In genomic region chr4:137448641-137449040, GRCm38 (mm10) we compare ENCODE assay signal across 14 mouse cellular contexts. TPM values are rescaled to one million over a fixed set of nuclear protein-coding genes. Genes with fewer than 3 reads are reported as not detected.
DNase-seq lines count a peak whose midpoint lies in the region; ATAC-seq lines count a peak whose summit lies in the region.
"Had no signal": no experiment of that assay in that cellular context is flagged by ENCODE, and none has a peak within 500 bp of the region (broad histone marks: within the 10 kb centered on the region; RNA-seq: fewer than 3 reads in every experiment).

No protein-coding gene starts in this region.

- DNase-seq in heart, postnatal 14 days = no peak
- DNase-seq in midbrain, embryonic 10.5 days (ENCODE audit: low spot score) = no peak
- no peak for DNase-seq in embryonic facial prominence, embryonic 14.5 days (ENCODE audit: low spot score)
- DNase-seq in left cerebral cortex, postnatal 36 days (ENCODE audit: low spot score in 2 of 2) = no peak
- DNase-seq: spleen, adult 18-20 months; thymus, adult 18-20 months had no signal

- no peak overlapping the region for H3K4me3 ChIP-seq in heart, embryonic 16.5 days (ENCODE audit: low read length)
- no peak overlapping the region for H3K4me3 ChIP-seq in midbrain, embryonic 13.5 days (replicated peaks)
- no peak overlapping the region for H3K4me3 ChIP-seq in midbrain, embryonic 10.5 days
- no peak overlapping the region for H3K4me3 ChIP-seq in embryonic facial prominence, embryonic 14.5 days (ENCODE audit: low read depth, low read length)
- no peak overlapping the region for H3K4me3 ChIP-seq in stomach, embryonic 15.5 days (replicated peaks)
- H3K4me3 ChIP-seq: embryonic facial prominence, embryonic 12.5 days; hindbrain, embryonic 10.5 days had no signal

- intact Hi-C loops in heart, postnatal 14 days (cut with DNase I) = loop anchor here (5.0 kb wide), 1 partner anchor 54 kb away; no protein-coding TSS in a partner anchor
- intact Hi-C loops in left cerebral cortex, postnatal 36 days (cut with DNase I) = no loop called here

- H3K4me2 ChIP-seq in heart, embryonic 16.5 days (ENCODE audit: low read depth, low read length) = peak overlapping the region; percentile 39; the same call in 1 of the 2 replicates
- H3K4me2 ChIP-seq in midbrain, embryonic 13.5 days (replicated peaks) = no peak overlapping the region
- H3K4me2 ChIP-seq in embryonic facial prominence, embryonic 14.5 days (ENCODE audit: low read depth, low read length) = no peak overlapping the region
- H3K4me2 ChIP-seq in stomach, embryonic 15.5 days = no peak overlapping the region
- H3K4me2 ChIP-seq: embryonic facial prominence, embryonic 12.5 days had no signal

- 0 out of 2 replicates have a peak, but pooled peaks have one; percentile 30 for ATAC-seq in heart, embryonic 16.5 days (replicated peaks; ENCODE audit: extremely low read depth, insufficient read depth, low FRiP score)
- 0 out of 2 replicates have a peak, but pooled peaks have one; percentile 3 for ATAC-seq in midbrain, embryonic 13.5 days
- peak; percentile 22; the same call in 1 of the 2 replicates for ATAC-seq in embryonic facial prominence, embryonic 14.5 days (ENCODE audit: low read depth)
- 0 out of 2 replicates have a peak, but pooled peaks have one; percentile 13 for ATAC-seq in stomach, embryonic 15.5 days (ENCODE audit: insufficient read depth, low FRiP score, low read depth)

- H3K27me3 ChIP-seq in heart, embryonic 16.5 days (ENCODE audit: control insufficient read depth, insufficient read depth, low read length) = no peaks in the 10 kb centered on the region
- no peaks in the 10 kb centered on the region for H3K27me3 ChIP-seq in midbrain, embryonic 13.5 days
- no peaks in the 10 kb centered on the region for H3K27me3 ChIP-seq in midbrain, embryonic 10.5 days (ENCODE audit: low read depth, poor library complexity, severe bottlenecking)
- no peaks in the 10 kb centered on the region for H3K27me3 ChIP-seq in embryonic facial prominence, embryonic 14.5 days (replicated peaks; ENCODE audit: control insufficient read depth, insufficient read depth, low read length)
- H3K27me3 ChIP-seq in stomach, embryonic 15.5 days (replicated peaks) = no peaks in the 10 kb centered on the region
- H3K27me3 ChIP-seq: embryonic facial prominence, embryonic 12.5 days had no signal

- WGBS in heart, embryonic 16.5 days = 30% methylated on average over 2 of the region's 2 CpGs
- 73% methylated on average over 2 of the region's 2 CpGs for WGBS in midbrain, embryonic 13.5 days
- WGBS in midbrain, embryonic 10.5 days = 69% methylated on average over 2 of the region's 2 CpGs
- 34% methylated on average over 2 of the region's 2 CpGs for WGBS in embryonic facial prominence, embryonic 14.5 days
- WGBS in stomach, embryonic 15.5 days = 20% methylated on average over 2 of the region's 2 CpGs

- H3K36me3 ChIP-seq in heart, embryonic 16.5 days (ENCODE audit: control insufficient read depth, insufficient read depth) = no peaks in the 10 kb centered on the region
- H3K36me3 ChIP-seq in midbrain, embryonic 13.5 days = no peaks in the 10 kb centered on the region
- H3K36me3 ChIP-seq in midbrain, embryonic 10.5 days = no peaks in the 10 kb centered on the region
- H3K36me3 ChIP-seq in embryonic facial prominence, embryonic 14.5 days (ENCODE audit: control insufficient read depth, insufficient read depth, low read length) = no peaks in the 10 kb centered on the region
- no peaks in the 10 kb centered on the region for H3K36me3 ChIP-seq in stomach, embryonic 15.5 days
- H3K36me3 ChIP-seq: embryonic facial prominence, embryonic 12.5 days; hindbrain, embryonic 10.5 days had no signal

- peak overlapping the region; percentile 82 for H3K27ac ChIP-seq in heart, embryonic 16.5 days (ENCODE audit: low read length)
- H3K27ac ChIP-seq in midbrain, embryonic 13.5 days = no peak overlapping the region
- no peak overlapping the region for H3K27ac ChIP-seq in midbrain, embryonic 10.5 days (replicated peaks)
- H3K27ac ChIP-seq in embryonic facial prominence, embryonic 14.5 days (replicated peaks; ENCODE audit: low read depth, low read length) = peak overlapping the region; percentile 19; the same call in 1 of the 2 replicates
- peak overlapping the region; percentile 55 for H3K27ac ChIP-seq in stomach, embryonic 15.5 days
- H3K27ac ChIP-seq: embryonic facial prominence, embryonic 12.5 days; hindbrain, embryonic 10.5 days had no signal

- H3K4me1 ChIP-seq in heart, embryonic 16.5 days (ENCODE audit: control insufficient read depth, insufficient read depth, low read length) = peaks cover 26% of the 10 kb centered on the region
- H3K4me1 ChIP-seq in midbrain, embryonic 13.5 days (replicated peaks) = peaks cover 11% of the 10 kb centered on the region
- H3K4me1 ChIP-seq in midbrain, embryonic 10.5 days = no peaks in the 10 kb centered on the region
- peaks cover 17% of the 10 kb centered on the region for H3K4me1 ChIP-seq in embryonic facial prominence, embryonic 14.5 days (ENCODE audit: control insufficient read depth, insufficient read depth, low read length)
- H3K4me1 ChIP-seq in stomach, embryonic 15.5 days = peaks cover 17% of the 10 kb centered on the region

- H3K9ac ChIP-seq in heart, embryonic 16.5 days (ENCODE audit: low read length) = peak overlapping the region; percentile 44
- H3K9ac ChIP-seq in midbrain, embryonic 13.5 days (replicated peaks) = no peak overlapping the region
- H3K9ac ChIP-seq in embryonic facial prominence, embryonic 14.5 days (ENCODE audit: low read depth, low read length) = no peak overlapping the region
- no peak overlapping the region for H3K9ac ChIP-seq in stomach, embryonic 15.5 days
- H3K9ac ChIP-seq: embryonic facial prominence, embryonic 12.5 days had no signal

- no peaks in the 10 kb centered on the region for H3K9me3 ChIP-seq in heart, embryonic 16.5 days (replicated peaks; ENCODE audit: control insufficient read depth, low read length)
- no peaks in the 10 kb centered on the region for H3K9me3 ChIP-seq in midbrain, embryonic 13.5 days
- no peaks in the 10 kb centered on the region for H3K9me3 ChIP-seq in midbrain, embryonic 10.5 days (replicated peaks)
- H3K9me3 ChIP-seq in embryonic facial prominence, embryonic 14.5 days (ENCODE audit: control insufficient read depth, low read length) = no peaks in the 10 kb centered on the region
- H3K9me3 ChIP-seq in stomach, embryonic 15.5 days = no peaks in the 10 kb centered on the region
- H3K9me3 ChIP-seq: embryonic facial prominence, embryonic 12.5 days; hindbrain, embryonic 10.5 days had no signal

RNA-seq across cellular contexts. Expression of gene 1700013G24Rik, which starts 4.4 kb away (rescaled TPM):
- not detected in 2 replicates for polyA plus RNA-seq in heart, embryonic 16.5 days (2015; fragmentation: Nextera tagmentation; extraction: Ambion mirVana)
- total RNA-seq in heart, postnatal 14 days (2021) = not detected
- polyA plus RNA-seq in midbrain, embryonic 13.5 days (2015; fragmentation: Nextera tagmentation; extraction: Ambion mirVana) = not detected in 2 replicates
- polyA plus RNA-seq in midbrain, embryonic 10.5 days (2016; fragmentation: Nextera tagmentation; extraction: Ambion mirVana) = not detected in 2 replicates
- 0.17 and 0.46 TPM in 2 replicates for polyA plus RNA-seq in embryonic facial prominence, embryonic 14.5 days (2014; fragmentation: Nextera tagmentation; extraction: Ambion mirVana)
- not detected in 2 replicates for polyA plus RNA-seq in stomach, embryonic 15.5 days (2015; fragmentation: Nextera tagmentation; extraction: Ambion mirVana)
- not detected for total RNA-seq in left cerebral cortex, postnatal 36 days (2021)
- total RNA-seq: layer of hippocampus, postnatal 10 days; liver, adult 2 months had no signal
- polyA plus RNA-seq: embryonic facial prominence, embryonic 12.5 days; hindbrain, embryonic 10.5 days; kidney, embryonic 14.5 days; liver, adult 2 months had no signal

RNA-seq across cellular contexts. Expression of gene Cela3b, which starts 18.3 kb away (rescaled TPM):
- 0.35 TPM in 1 of 2 replicates, not detected in the other for polyA plus RNA-seq in heart, embryonic 16.5 days (2015; fragmentation: Nextera tagmentation; extraction: Ambion mirVana)
- total RNA-seq in heart, postnatal 14 days (2021) = not detected
- polyA plus RNA-seq in midbrain, embryonic 13.5 days (2015; fragmentation: Nextera tagmentation; extraction: Ambion mirVana) = not detected in 2 replicates
- not detected in 2 replicates for polyA plus RNA-seq in midbrain, embryonic 10.5 days (2016; fragmentation: Nextera tagmentation; extraction: Ambion mirVana)
- polyA plus RNA-seq in embryonic facial prominence, embryonic 14.5 days (2014; fragmentation: Nextera tagmentation; extraction: Ambion mirVana) = 0.30 and 0.56 TPM in 2 replicates
- 232 and 273 TPM in 2 replicates for polyA plus RNA-seq in stomach, embryonic 15.5 days (2015; fragmentation: Nextera tagmentation; extraction: Ambion mirVana)
- total RNA-seq in left cerebral cortex, postnatal 36 days (2021) = not detected
- total RNA-seq: layer of hippocampus, postnatal 10 days had no signal
- polyA plus RNA-seq: embryonic facial prominence, embryonic 12.5 days; hindbrain, embryonic 10.5 days; kidney, embryonic 14.5 days had no signal

RNA-seq across cellular contexts. Expression of gene Hspg2, which starts 19.9 kb away (rescaled TPM):
- 52.0 and 56.3 TPM in 2 replicates for polyA plus RNA-seq in heart, embryonic 16.5 days (2015; fragmentation: Nextera tagmentation; extraction: Ambion mirVana)
- 100 to 1,000 TPM; 436 to 447 TPM for total RNA-seq in heart, postnatal 14 days (2021)
- polyA plus RNA-seq in midbrain, embryonic 13.5 days (2015; fragmentation: Nextera tagmentation; extraction: Ambion mirVana) = 4.2 and 5.0 TPM in 2 replicates
- polyA plus RNA-seq in midbrain, embryonic 10.5 days (2016; fragmentation: Nextera tagmentation; extraction: Ambion mirVana) = 11.6 and 15.3 TPM in 2 replicates
- polyA plus RNA-seq in embryonic facial prominence, embryonic 14.5 days (2014; fragmentation: Nextera tagmentation; extraction: Ambion mirVana) = 64.8 and 67.2 TPM in 2 replicates
- polyA plus RNA-seq in stomach, embryonic 15.5 days (2015; fragmentation: Nextera tagmentation; extraction: Ambion mirVana) = 28.5 and 28.9 TPM in 2 replicates
- 1 to 10 TPM; 5.7 to 7.7 TPM for total RNA-seq in left cerebral cortex, postnatal 36 days (2021)

RNA-seq across cellular contexts. Expression of gene Cela3a, which starts 39.0 kb away (rescaled TPM):
- not detected in 2 replicates for polyA plus RNA-seq in heart, embryonic 16.5 days (2015; fragmentation: Nextera tagmentation; extraction: Ambion mirVana)
- total RNA-seq in heart, postnatal 14 days (2021) = not detected
- not detected in 2 replicates for polyA plus RNA-seq in midbrain, embryonic 13.5 days (2015; fragmentation: Nextera tagmentation; extraction: Ambion mirVana)
- not detected in 2 replicates for polyA plus RNA-seq in midbrain, embryonic 10.5 days (2016; fragmentation: Nextera tagmentation; extraction: Ambion mirVana)
- polyA plus RNA-seq in embryonic facial prominence, embryonic 14.5 days (2014; fragmentation: Nextera tagmentation; extraction: Ambion mirVana) = not detected in 2 replicates
- 0.26 and 0.36 TPM in 2 replicates for polyA plus RNA-seq in stomach, embryonic 15.5 days (2015; fragmentation: Nextera tagmentation; extraction: Ambion mirVana)
- not detected for total RNA-seq in left cerebral cortex, postnatal 36 days (2021)
- total RNA-seq: layer of hippocampus, postnatal 10 days; liver, adult 2 months had no signal
- polyA plus RNA-seq: embryonic facial prominence, embryonic 12.5 days; hindbrain, embryonic 10.5 days; kidney, embryonic 14.5 days; liver, adult 2 months had no signal

Comparison
In these comparisons a context has a peak if more than half of its experiments do, and no peak if none do; other contexts are left out.
1. H3K27ac ChIP-seq: peak in heart, embryonic 16.5 days (single experiment), embryonic facial prominence, embryonic 14.5 days (single experiment) and stomach, embryonic 15.5 days (single experiment); none in midbrain, embryonic 13.5 days (single experiment) and midbrain, embryonic 10.5 days (single experiment).
2. RNA of gene Cela3b, which starts 18.3 kb away (polyA plus RNA-seq): 232 to 273 TPM in stomach, embryonic 15.5 days; 0.30 to 0.56 TPM in embryonic facial prominence, embryonic 14.5 days, 0.35 TPM in heart, embryonic 16.5 days, not detected in midbrain, embryonic 13.5 days and not detected in midbrain, embryonic 10.5 days; every median in the first group is over 100 times any median in the second.
3. Peak in every context shown above with its lines, with median percentiles within 50 percentile points of each other: ATAC-seq.